Mouse (Mus musculus) Patski (cell line): ENCODE data around the gene Cela3a. TPM values are rescaled to one million over a fixed set of nuclear protein-coding genes. Genes with fewer than 3 reads are reported as not detected.

Experiments used
- ATAC-seq: fragments of 100-300 bp; one replicate; pipeline ENCODE4 v1.8.0; 2021
- CTCF ChIA-PET: fragments of 350-600 bp; sonication (Branson Sonifier 250); formaldehyde crosslinking; loops from one replicate; lab custom pipeline; 2022; ENCODE audit warnings: inconsistent platforms; lab: Charles Lee
- POLR2A ChIA-PET: fragments of 350-600 bp; sonication (Branson Sonifier 250); formaldehyde crosslinking; loops from one replicate; lab custom pipeline; 2022; ENCODE audit warnings: antibody characterized with exemption, inconsistent platforms; lab: Charles Lee
- DNase-seq: peaks from one replicate; pipeline ENCODE4 v3.0.0-alpha.2; 2011; ENCODE audit warnings: low read depth, low spot score
- H3K27me3 ChIP-seq: fragments of 371-371 bp; one replicate; pipeline ENCODE4 v1.5.1; 2021
- CTCF ChIP-seq: fragments of 100-300 bp; IDR thresholded peaks from one replicate; pipeline ENCODE4 v1.5.1; 2021
- in situ Hi-C: fragments of 300-500 bp; cut with MboI; formaldehyde crosslinking; loops from 3 replicates; pipeline ENCODE4 v1.11.1; 2018; ENCODE audit warnings: low pct_unique_long_range_greater_than_20kb, mixed read lengths
- polyA plus RNA-seq: library from polyadenylated mRNA; unstranded; gene quantifications from one replicate; pipeline ENCODE4 v1.2.3, GENCODE M21; 2021

Gene Cela3a
- polyA plus RNA-seq, 1 experiment from 2014 or later, result not detected

- ChIA-PET CTCF (interaction anchor here (1.2 to 1.4 kb wide), 2 partner anchors 12 to 75 kb away, joined by 3 to 4 read pairs; no protein-coding TSS in a partner anchor), POLR2A (interaction anchor here (0.7 to 1.4 kb wide), 4 partner anchors 11 to 103 kb away, joined by 3 to 5 read pairs (median 4); no protein-coding TSS in a partner anchor)
- ATAC-seq (peak; percentile 54), DNase-seq (peak; percentile 35)
- in situ Hi-C loops, result no loop called here
- H3K27me3 ChIP-seq, result no peaks in the 10 kb centered on the region
- TF ChIP-seq CTCF, result no peak
Observed at GRCm38 (mm10) chr4:137388983-137389382, 20.6 kb downstream of the Cela3a start.

GRCm38 (mm10) chr4:137388059-137388794 lies 21.4 kb downstream of the Cela3a start:
- ChIA-PET POLR2A (interaction anchor here (1.2 to 1.4 kb wide), 3 partner anchors 10 to 73 kb away, joined by 3 to 4 read pairs (median 4); partner anchors contain the start of gene Cdc42), CTCF (interaction anchor here (1.1 to 1.4 kb wide), 2 partner anchors 12 to 13 kb away, joined by 3 read pairs; no protein-coding TSS in a partner anchor)
- peak; percentile 51 for ATAC-seq
- in situ Hi-C loops, result no loop called here
- H3K27me3 ChIP-seq, result no peaks in the 10 kb centered on the region
- TF ChIP-seq CTCF, result no peak
- peak; percentile 60 for DNase-seq

- ChIA-PET CTCF (interaction anchor here (1.1 kb wide), 1 partner anchor 12 kb away, joined by 3 read pairs; no protein-coding TSS in a partner anchor), POLR2A (interaction anchor here (1.4 kb wide), 1 partner anchor 29 kb away, joined by 4 read pairs; the partner anchor contains the start of gene Cdc42)
- ATAC-seq (no peak), DNase-seq (no peak)
- no peak for TF ChIP-seq CTCF
- H3K27me3 ChIP-seq, result no peaks in the 10 kb centered on the region
- in situ Hi-C loops, result no loop called here
Observed at GRCm38 (mm10) chr4:137387482-137388058, 22.0 kb downstream of the Cela3a start.

GRCm38 (mm10) chr4:137380702-137381605 lies 28.6 kb downstream of the Cela3a start:
- in situ Hi-C loops, result no loop called here
- CTCF ChIA-PET, result no interaction called here
- TF ChIP-seq CTCF, result no peak
- DNase-seq (no peak), ATAC-seq (no peak)
- H3K27me3 ChIP-seq, result no peaks in the 10 kb centered on the region
- POLR2A ChIA-PET, result no interaction called here

- in situ Hi-C loops, result no loop called here
- POLR2A ChIA-PET, result no interaction called here
- no peak for DNase-seq
Observed at GRCm38 (mm10) chr4:137379713-137380255, 29.8 kb downstream of the Cela3a start.

GRCm38 (mm10) chr4:137379085-137379484 lies 30.5 kb downstream of the Cela3a start:
- in situ Hi-C loops, result no loop called here
- ChIA-PET POLR2A (no interaction called here), CTCF (no interaction called here)

More at GRCm38 (mm10) chr4:137379713-137380255, 29.8 kb downstream of the Cela3a start:
- no peak for ATAC-seq
- H3K27me3 ChIP-seq, result no peaks in the 10 kb centered on the region
- CTCF ChIA-PET, result no interaction called here
- no peak for TF ChIP-seq CTCF

GRCm38 (mm10) chr4:137377526-137378304 lies 31.9 kb downstream of the Cela3a start:
- POLR2A ChIA-PET, result interaction anchor here (1.0 kb wide), 1 partner anchor 11 kb away, joined by 3 read pairs; no protein-coding TSS in a partner anchor
- ATAC-seq (no peak), DNase-seq (no peak)
- TF ChIP-seq CTCF, result no peak
- no peaks in the 10 kb centered on the region for H3K27me3 ChIP-seq
- in situ Hi-C loops, result no loop called here
- CTCF ChIA-PET, result no interaction called here

More at GRCm38 (mm10) chr4:137379085-137379484, 30.5 kb downstream of the Cela3a start:
- H3K27me3 ChIP-seq, result no peaks in the 10 kb centered on the region
- DNase-seq, result no peak
- no peak for TF ChIP-seq CTCF
- no peak for ATAC-seq

GRCm38 (mm10) chr4:137376778-137377177 lies 32.8 kb downstream of the Cela3a start:
- no peak for ATAC-seq
- TF ChIP-seq CTCF, result no peak
- no peak for DNase-seq
- ChIA-PET CTCF (interaction anchor here (1.2 kb wide), 1 partner anchor 12 kb away, joined by 3 read pairs; no protein-coding TSS in a partner anchor), POLR2A (no interaction called here)
- in situ Hi-C loops, result no loop called here
- no peaks in the 10 kb centered on the region for H3K27me3 ChIP-seq
